Mouse (Mus musculus): ENCODE measurements around the gene Myh13. TPM values are rescaled to one million over a fixed set of nuclear protein-coding genes. Genes with fewer than 3 reads are reported as not detected.

The Myh13 gene
- polyA plus RNA-seq, 1 experiment: 0.28 TPM

GRCm38 (mm10) chr11:67386815-67387415 lies 65.5 kb downstream of the Myh13 start:
- DNase-seq (ENCODE audit: low read depth): no peak

GRCm38 (mm10) chr11:67390679-67391384 lies 69.4 kb downstream of the Myh13 start:
- no peak for DNase-seq (ENCODE audit: low read depth)

- no peak for DNase-seq (ENCODE audit: low read depth)
Observed at GRCm38 (mm10) chr11:67392369-67392768, 70.9 kb downstream of the Myh13 start.

- no peak for DNase-seq (ENCODE audit: low read depth)
Observed at GRCm38 (mm10) chr11:67400956-67401355, 79.5 kb downstream of the Myh13 start.

- no peak for DNase-seq (ENCODE audit: low read depth)
Observed at GRCm38 (mm10) chr11:67414346-67414940, 93.0 kb downstream of the Myh13 start.

Other genes starting within 250 kb of the Myh13 start
- gene Myh3, start 243.4 kb upstream of the Myh13 start, polyA plus RNA-seq (2012; rRNA removed): not detected in 2 replicates
- gene Myh2, start 150.6 kb upstream of the Myh13 start, polyA plus RNA-seq (2012; rRNA removed): 0.09 and 0.20 TPM in 2 replicates
- 0.14 and 2.1 TPM in 2 replicates for gene Myh1, start 121.6 kb upstream of the Myh13 start, polyA plus RNA-seq (2012; rRNA removed)
- 0.03 and 0.27 TPM in 2 replicates for gene Myh4, start 83.6 kb upstream of the Myh13 start, polyA plus RNA-seq (2012; rRNA removed)
- 0.05 and 0.09 TPM in 2 replicates for gene Myh8, start 44.5 kb upstream of the Myh13 start, polyA plus RNA-seq (2012; rRNA removed)
- 9.9 and 14.2 TPM in 2 replicates for gene Gas7, start 133.8 kb downstream of the Myh13 start, polyA plus RNA-seq (2012; rRNA removed)